Mouse (Mus musculus) ES-E14 (cell line): Measurements from ENCODE around the gene Ltbp1.

ENCODE experiments used
- HCFC1 ChIP-seq: IDR thresholded peaks from 2 replicates; pipeline ENCODE4 v1.6.1; 2012; ENCODE audit warnings: low read length, inconsistent platforms, borderline replicate concordance; ENCODE audit not compliant: insufficient read depth
- MAFK ChIP-seq: IDR thresholded peaks from 2 replicates; pipeline ENCODE4 v1.6.1; 2014; ENCODE audit warnings: mild to moderate bottlenecking, low read depth, low read length, inconsistent platforms; ENCODE audit not compliant: insufficient read depth

DNA sequence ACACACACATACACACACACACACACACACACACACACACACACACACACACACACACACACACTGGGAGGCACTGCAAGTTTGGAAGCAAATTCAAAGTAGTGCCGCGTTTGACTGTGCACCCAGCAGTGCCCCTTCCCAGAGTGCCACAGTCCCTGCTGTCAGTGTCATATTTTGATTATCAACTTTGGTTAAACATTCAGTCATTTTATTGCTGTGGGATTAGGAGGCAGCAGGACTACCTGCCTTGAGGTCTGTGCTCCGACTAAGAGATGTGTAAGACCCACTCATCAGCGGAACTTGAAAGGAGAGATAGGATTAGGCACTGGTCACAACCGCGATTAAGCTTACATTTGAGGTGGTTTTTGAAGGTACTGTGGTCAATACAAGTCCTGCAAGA, 213.3 kb downstream of the Ltbp1 start:
- no peak for TF ChIP-seq HCFC1
- TF ChIP-seq MAFK: no peak
